Comparison of ENCODE assay signal across 8 mouse cellular contexts in genomic region chr11:102086331-102086730, GRCm38 (mm10). TPM values are rescaled to one million over a fixed set of nuclear protein-coding genes. Genes with fewer than 3 reads are reported as not detected.
DNase-seq lines count a peak whose midpoint lies in the region; ATAC-seq lines count a peak whose summit lies in the region.

No protein-coding gene starts in this region.

- H3K36me3 ChIP-seq in heart, embryonic 16.5 days (ENCODE audit: control insufficient read depth, insufficient read depth): no peaks in the 10 kb centered on the region
- H3K36me3 ChIP-seq in hindbrain, embryonic 15.5 days: no peaks in the 10 kb centered on the region
- H3K36me3 ChIP-seq in limb, embryonic 13.5 days: peaks cover 13% of the 10 kb centered on the region

- H3K27ac ChIP-seq in heart, embryonic 16.5 days (ENCODE audit: low read length): no peak overlapping the region; the same call in 1 of the 2 replicates
- peak overlapping the region; percentile 98 for H3K27ac ChIP-seq in hindbrain, embryonic 15.5 days (replicated peaks)
- H3K27ac ChIP-seq in limb, embryonic 13.5 days: peak overlapping the region; percentile 92

- H3K9ac ChIP-seq in heart, embryonic 16.5 days (ENCODE audit: low read length): peak overlapping the region; percentile 15; the same call in 1 of the 2 replicates
- peak overlapping the region; percentile 85 for H3K9ac ChIP-seq in hindbrain, embryonic 15.5 days
- H3K9ac ChIP-seq in limb, embryonic 13.5 days: peak overlapping the region; percentile 72; the same call in 1 of the 2 replicates

- no peaks in the 10 kb centered on the region for H3K9me3 ChIP-seq in heart, embryonic 16.5 days (replicated peaks; ENCODE audit: control insufficient read depth, low read length)
- no peaks in the 10 kb centered on the region for H3K9me3 ChIP-seq in hindbrain, embryonic 15.5 days
- no peaks in the 10 kb centered on the region for H3K9me3 ChIP-seq in limb, embryonic 13.5 days

- 22% methylated on average over 3 of the region's 3 CpGs for WGBS in heart, embryonic 16.5 days
- WGBS in hindbrain, embryonic 15.5 days: 8% methylated on average over 3 of the region's 3 CpGs
- 11% methylated on average over 3 of the region's 3 CpGs for WGBS in limb, embryonic 13.5 days

- H3K27me3 ChIP-seq in heart, embryonic 16.5 days (ENCODE audit: control insufficient read depth, insufficient read depth, low read length): peaks cover under 1% of the 10 kb centered on the region; the same call in 1 of the 2 replicates
- H3K27me3 ChIP-seq in hindbrain, embryonic 15.5 days: no peaks in the 10 kb centered on the region
- no peaks in the 10 kb centered on the region for H3K27me3 ChIP-seq in limb, embryonic 13.5 days

- peaks cover 23% of the 10 kb centered on the region for H3K4me1 ChIP-seq in heart, embryonic 16.5 days (ENCODE audit: control insufficient read depth, insufficient read depth, low read length)
- H3K4me1 ChIP-seq in hindbrain, embryonic 15.5 days (replicated peaks): peaks cover 50% of the 10 kb centered on the region
- H3K4me1 ChIP-seq in limb, embryonic 13.5 days: peaks cover 41% of the 10 kb centered on the region

- peak overlapping the region; percentile 98 for H3K4me2 ChIP-seq in heart, embryonic 16.5 days (ENCODE audit: low read depth, low read length)
- peak overlapping the region; percentile 80 for H3K4me2 ChIP-seq in hindbrain, embryonic 15.5 days
- H3K4me2 ChIP-seq in limb, embryonic 13.5 days (replicated peaks): peak overlapping the region; percentile 91

- ATAC-seq in heart, embryonic 16.5 days (replicated peaks; ENCODE audit: extremely low read depth, insufficient read depth, low FRiP score): no peak
- ATAC-seq in common myeloid progenitor, adult 5-6 weeks (replicated peaks; ENCODE audit: low read depth, poor library complexity, severe bottlenecking): peak; percentile 42
- ATAC-seq in hindbrain, embryonic 15.5 days (ENCODE audit: low FRiP score, low read depth): no peak
- ATAC-seq in limb, embryonic 13.5 days (ENCODE audit: low FRiP score, low read depth): no peak

- H3K4me3 ChIP-seq in heart, embryonic 16.5 days (ENCODE audit: low read length): no peak overlapping the region
- H3K4me3 ChIP-seq in hindbrain, embryonic 15.5 days: peak overlapping the region; percentile 61
- H3K4me3 ChIP-seq in limb, embryonic 13.5 days: peak overlapping the region; percentile 72

- DNase-seq in heart, adult 9 months (ENCODE audit: low spot score in 2 of 2): no peak
- DNase-seq in right cerebral cortex, adult 2 months (ENCODE audit: low spot score in 2 of 2): peak; percentile 75
- DNase-seq in c-Kit-positive CD71-positive TER-119-positive erythroid progenitor cells, embryonic 14.5 days (ENCODE audit: low spot score): no peak
- no peak for DNase-seq in cerebellum, postnatal 25 days

RNA-seq across cellular contexts. Expression of gene Mpp2, which starts 2.0 kb away (rescaled TPM):
- polyA plus RNA-seq in heart, embryonic 16.5 days (2015; fragmentation: Nextera tagmentation; extraction: Ambion mirVana): 6.6 and 9.1 TPM in 2 replicates
- total RNA-seq in common myeloid progenitor, adult 5-6 weeks (2017): 0.50 and 0.58 TPM in 2 replicates
- polyA plus RNA-seq in hindbrain, embryonic 15.5 days (2015; fragmentation: Nextera tagmentation; extraction: Ambion mirVana): 30.5 and 34.6 TPM in 2 replicates
- polyA plus RNA-seq in limb, embryonic 13.5 days (2015; fragmentation: Nextera tagmentation; extraction: Ambion mirVana): 13.4 and 13.5 TPM in 2 replicates

RNA-seq across cellular contexts. Expression of gene Ppy, which starts 14.8 kb away (rescaled TPM):
- polyA plus RNA-seq in heart, embryonic 16.5 days (2015; fragmentation: Nextera tagmentation; extraction: Ambion mirVana): not detected in 2 replicates
- total RNA-seq in common myeloid progenitor, adult 5-6 weeks (2017): not detected in 2 replicates
- polyA plus RNA-seq in hindbrain, embryonic 15.5 days (2015; fragmentation: Nextera tagmentation; extraction: Ambion mirVana): not detected in 2 replicates
- not detected in 2 replicates for polyA plus RNA-seq in limb, embryonic 13.5 days (2015; fragmentation: Nextera tagmentation; extraction: Ambion mirVana)

RNA-seq across cellular contexts. Expression of gene Pyy, which starts 21.3 kb away (rescaled TPM):
- polyA plus RNA-seq in heart, embryonic 16.5 days (2015; fragmentation: Nextera tagmentation; extraction: Ambion mirVana): not detected in 2 replicates
- not detected in 2 replicates for total RNA-seq in common myeloid progenitor, adult 5-6 weeks (2017)
- polyA plus RNA-seq in hindbrain, embryonic 15.5 days (2015; fragmentation: Nextera tagmentation; extraction: Ambion mirVana): 3.7 and 5.2 TPM in 2 replicates
- not detected in 2 replicates for polyA plus RNA-seq in limb, embryonic 13.5 days (2015; fragmentation: Nextera tagmentation; extraction: Ambion mirVana)

RNA-seq across cellular contexts. Expression of gene Cd300lg, which starts 45.0 kb away (rescaled TPM):
- polyA plus RNA-seq in heart, embryonic 16.5 days (2015; fragmentation: Nextera tagmentation; extraction: Ambion mirVana): 11.6 TPM in 2 replicates
- total RNA-seq in common myeloid progenitor, adult 5-6 weeks (2017): 0.10 and 0.78 TPM in 2 replicates
- 0.30 and 0.43 TPM in 2 replicates for polyA plus RNA-seq in hindbrain, embryonic 15.5 days (2015; fragmentation: Nextera tagmentation; extraction: Ambion mirVana)
- 0.49 and 0.78 TPM in 2 replicates for polyA plus RNA-seq in limb, embryonic 13.5 days (2015; fragmentation: Nextera tagmentation; extraction: Ambion mirVana)

RNA-seq across cellular contexts. Expression of gene Mpp3, which starts 58.1 kb away (rescaled TPM):
- 4.2 and 4.9 TPM in 2 replicates for polyA plus RNA-seq in heart, embryonic 16.5 days (2015; fragmentation: Nextera tagmentation; extraction: Ambion mirVana)
- not detected in 2 replicates for total RNA-seq in common myeloid progenitor, adult 5-6 weeks (2017)
- 55.9 and 56.2 TPM in 2 replicates for polyA plus RNA-seq in hindbrain, embryonic 15.5 days (2015; fragmentation: Nextera tagmentation; extraction: Ambion mirVana)
- polyA plus RNA-seq in limb, embryonic 13.5 days (2015; fragmentation: Nextera tagmentation; extraction: Ambion mirVana): 10.0 and 10.2 TPM in 2 replicates

Comparison
In these comparisons a context has a peak if more than half of its experiments do, and no peak if none do; other contexts are left out.
1. H3K9ac ChIP-seq: peak in every context shown above with its lines; median percentile 85 in hindbrain, embryonic 15.5 days; 72 in limb, embryonic 13.5 days; 15 in heart, embryonic 16.5 days.
2. DNase-seq: peak in right cerebral cortex, adult 2 months (2 of 2); none in heart, adult 9 months (0 of 2), c-Kit-positive CD71-positive TER-119-positive erythroid progenitor cells, embryonic 14.5 days (single experiment) and cerebellum, postnatal 25 days (0 of 2).
3. Peak in every context shown above with its lines, with median percentiles within 50 percentile points of each other: H3K4me2 ChIP-seq.